ENCODE assay signal across 14 mouse cellular contexts in the genomic region with DNA sequence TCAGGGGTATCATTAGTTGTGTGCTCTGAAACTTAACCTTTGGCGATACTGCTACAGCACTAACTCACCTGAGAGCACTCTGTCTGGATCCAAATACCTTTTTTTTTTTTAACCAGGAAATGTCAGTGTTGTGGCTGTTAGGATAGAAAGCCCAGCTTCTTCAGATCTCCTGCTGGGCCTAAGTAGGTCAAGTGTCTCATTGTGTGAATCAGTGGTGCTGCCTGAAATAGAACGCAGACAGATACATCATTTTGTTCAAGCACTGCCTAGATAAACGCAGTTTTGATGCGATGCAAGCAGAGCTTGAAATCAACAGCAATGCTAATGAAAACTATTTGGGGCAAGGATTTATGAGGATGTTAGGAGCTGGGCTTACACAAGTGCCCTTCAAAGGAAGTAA.
"Had no signal": no experiment of that assay in that cellular context is flagged by ENCODE, and none has a peak within 500 bp of the region (broad histone marks: within the 10 kb centered on the region; RNA-seq: fewer than 3 reads in every experiment).

No protein-coding gene starts in this region.

- ATAC-seq: liver, embryonic 12.5 days; midbrain, embryonic 15.5 days had no signal

- H3K4me1 ChIP-seq: liver, embryonic 12.5 days; midbrain, embryonic 10.5 days; midbrain, embryonic 15.5 days; neural tube, embryonic 12.5 days; stomach, embryonic 15.5 days had no signal

- H3K27ac ChIP-seq: limb, embryonic 15.5 days; liver, embryonic 12.5 days; midbrain, embryonic 10.5 days; midbrain, embryonic 15.5 days; neural tube, embryonic 12.5 days; stomach, embryonic 15.5 days had no signal

- H3K4me3 ChIP-seq: limb, embryonic 15.5 days; liver, embryonic 12.5 days; midbrain, embryonic 10.5 days; midbrain, embryonic 15.5 days; neural tube, embryonic 12.5 days; stomach, embryonic 15.5 days had no signal

- H3K9me3 ChIP-seq: limb, embryonic 15.5 days; liver, embryonic 12.5 days; midbrain, embryonic 10.5 days; midbrain, embryonic 15.5 days; neural tube, embryonic 12.5 days; stomach, embryonic 15.5 days had no signal

- H3K4me2 ChIP-seq: limb, embryonic 15.5 days; liver, embryonic 12.5 days; lung, embryonic 14.5 days; midbrain, embryonic 15.5 days; neural tube, embryonic 12.5 days; stomach, embryonic 15.5 days had no signal

- H3K27me3 ChIP-seq: limb, embryonic 15.5 days; liver, embryonic 12.5 days; midbrain, embryonic 15.5 days; neural tube, embryonic 12.5 days; stomach, embryonic 15.5 days had no signal

- H3K9ac ChIP-seq: limb, embryonic 15.5 days; liver, embryonic 12.5 days; lung, embryonic 14.5 days; midbrain, embryonic 15.5 days; neural tube, embryonic 12.5 days; stomach, embryonic 15.5 days had no signal

- DNase-seq: kidney, postnatal 36 days; layer of hippocampus, adult 9-11 months; layer of hippocampus, postnatal 36 days; lung, embryonic 14.5 days; lung, postnatal 10 days; lung, postnatal 4 days; right cerebral cortex, postnatal 14 days; thymus, postnatal 4 days had no signal

- H3K36me3 ChIP-seq: limb, embryonic 15.5 days; liver, embryonic 12.5 days; midbrain, embryonic 10.5 days; midbrain, embryonic 15.5 days; neural tube, embryonic 12.5 days; stomach, embryonic 15.5 days had no signal
